Mouse (Mus musculus) embryo, embryonic 10.5 days (tissue): ENCODE results near the gene Il17rc.

Experiments used
- DNase-seq: peaks from one replicate; pipeline ENCODE4 v3.0.0-alpha.2; 2015; ENCODE audit warnings: low spot score

Il17rc gene

GRCm38 (mm10) chr6:113471297-113471936 is at the start of gene Il17rc:
TSS of gene Il17rc (plus strand) at chr6:113471427.
- peak; percentile 39 for DNase-seq

- no peak for DNase-seq
Observed at GRCm38 (mm10) chr6:113423000-113423399, 48.2 kb upstream of the Il17rc start.

GRCm38 (mm10) chr6:113424187-113424586 is 47.0 kb upstream of the Il17rc start:
- DNase-seq, result no peak

- DNase-seq, result no peak
Observed at GRCm38 (mm10) chr6:113426696-113427095, 44.5 kb upstream of the Il17rc start.

DNA sequence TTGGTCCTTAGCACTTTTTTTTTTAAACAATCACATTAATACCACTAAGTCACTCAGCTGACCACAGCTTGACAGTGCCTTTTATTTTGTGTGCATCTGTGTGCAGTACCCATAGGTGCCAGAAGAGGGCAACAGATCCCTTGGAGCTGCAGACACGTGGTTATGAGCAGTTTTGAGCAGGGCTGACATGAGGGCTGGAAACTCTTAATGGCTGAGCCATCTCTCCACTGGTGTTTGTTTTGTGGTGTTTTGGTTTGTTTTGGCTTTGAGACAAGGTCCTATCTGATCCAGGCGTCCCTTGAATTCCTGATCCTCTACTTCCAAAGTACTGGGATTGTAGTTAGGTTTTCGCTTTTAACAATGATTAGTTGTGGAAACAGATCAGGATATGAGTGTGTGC is 43.8 kb upstream of the Il17rc start:
- DNase-seq, result peak; percentile 68

- DNase-seq, result no peak
Observed at GRCm38 (mm10) chr6:113428006-113428405, 43.2 kb upstream of the Il17rc start.

- DNase-seq, result no peak
Observed at GRCm38 (mm10) chr6:113429965-113430364, 41.3 kb upstream of the Il17rc start.

- DNase-seq, result no peak
Observed at GRCm38 (mm10) chr6:113430846-113431245, 40.4 kb upstream of the Il17rc start.

- DNase-seq, result no peak
Observed at GRCm38 (mm10) chr6:113431801-113432200, 39.4 kb upstream of the Il17rc start.

DNA sequence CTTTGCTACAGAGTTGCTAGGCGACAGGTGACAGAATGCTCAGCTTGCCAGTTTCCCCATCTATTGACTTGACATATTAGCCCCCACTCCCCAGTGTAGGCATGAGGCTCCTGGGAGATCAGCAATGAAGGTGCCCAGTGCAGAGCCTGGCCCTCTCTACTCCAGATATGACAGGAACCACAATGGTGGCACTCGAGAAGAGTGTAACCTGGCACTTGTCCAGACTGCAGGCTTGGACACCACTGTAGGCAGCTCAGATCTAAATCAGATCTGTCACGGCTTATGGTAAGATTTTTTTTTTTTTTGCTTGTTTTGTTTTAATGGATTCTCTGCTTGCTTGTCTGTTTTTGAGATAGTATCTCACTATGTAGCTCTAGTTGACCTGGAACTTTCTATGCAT is 37.6 kb upstream of the Il17rc start:
- DNase-seq, result no peak

GRCm38 (mm10) chr6:113434691-113435090 is 36.5 kb upstream of the Il17rc start:
- no peak for DNase-seq

DNA sequence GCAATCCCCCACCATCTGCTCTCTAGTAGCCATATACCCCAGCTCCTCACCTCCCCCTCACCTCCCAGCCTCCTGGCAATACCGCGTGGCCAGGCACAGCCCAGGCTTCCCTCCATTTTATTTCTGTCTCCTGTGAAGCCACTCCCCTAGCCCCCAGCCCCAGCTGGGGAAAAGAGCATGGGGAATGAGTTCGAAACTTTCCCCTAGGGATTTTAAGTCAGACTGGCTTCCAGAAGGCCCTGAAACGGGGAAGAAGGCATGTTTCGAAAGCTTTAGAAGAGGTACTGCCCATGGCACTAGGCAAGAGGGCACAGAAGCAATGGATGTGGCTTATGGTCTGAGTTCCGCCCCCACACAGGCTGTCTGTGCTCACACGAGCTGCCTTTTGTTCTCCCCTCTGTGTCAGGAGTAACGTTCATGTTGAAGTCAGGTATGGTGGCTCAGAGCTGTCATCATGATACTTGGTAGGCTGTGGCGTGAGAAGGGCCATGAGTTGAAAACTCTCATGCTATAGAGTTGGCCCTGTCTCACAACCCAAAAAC is 35.5 kb upstream of the Il17rc start, which contains the start of gene Cidec:
Gene Cidec, minus strand, starts transcription at position 97 of the 542 bp plus-strand sequence.
- no peak for DNase-seq

DNA sequence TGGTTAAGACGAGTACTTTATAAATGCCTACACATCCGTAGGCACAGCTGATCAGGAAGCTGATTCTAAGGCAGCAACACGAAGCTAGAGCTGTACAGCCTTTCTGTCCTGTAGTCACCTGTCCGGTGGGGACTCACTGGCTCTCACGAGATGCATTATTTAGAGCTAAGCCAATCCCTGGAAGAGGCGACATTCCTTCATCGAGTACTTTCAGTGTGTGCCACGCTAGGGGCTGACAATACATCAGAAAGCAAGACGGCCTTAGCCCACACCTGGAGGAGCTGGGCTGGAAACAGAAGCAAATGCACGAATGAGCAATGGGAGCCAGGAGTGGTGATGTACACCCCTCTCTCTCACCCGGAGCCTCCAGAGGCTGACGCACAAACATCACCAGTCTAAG is 34.1 kb upstream of the Il17rc start:
- DNase-seq, result no peak

DNA sequence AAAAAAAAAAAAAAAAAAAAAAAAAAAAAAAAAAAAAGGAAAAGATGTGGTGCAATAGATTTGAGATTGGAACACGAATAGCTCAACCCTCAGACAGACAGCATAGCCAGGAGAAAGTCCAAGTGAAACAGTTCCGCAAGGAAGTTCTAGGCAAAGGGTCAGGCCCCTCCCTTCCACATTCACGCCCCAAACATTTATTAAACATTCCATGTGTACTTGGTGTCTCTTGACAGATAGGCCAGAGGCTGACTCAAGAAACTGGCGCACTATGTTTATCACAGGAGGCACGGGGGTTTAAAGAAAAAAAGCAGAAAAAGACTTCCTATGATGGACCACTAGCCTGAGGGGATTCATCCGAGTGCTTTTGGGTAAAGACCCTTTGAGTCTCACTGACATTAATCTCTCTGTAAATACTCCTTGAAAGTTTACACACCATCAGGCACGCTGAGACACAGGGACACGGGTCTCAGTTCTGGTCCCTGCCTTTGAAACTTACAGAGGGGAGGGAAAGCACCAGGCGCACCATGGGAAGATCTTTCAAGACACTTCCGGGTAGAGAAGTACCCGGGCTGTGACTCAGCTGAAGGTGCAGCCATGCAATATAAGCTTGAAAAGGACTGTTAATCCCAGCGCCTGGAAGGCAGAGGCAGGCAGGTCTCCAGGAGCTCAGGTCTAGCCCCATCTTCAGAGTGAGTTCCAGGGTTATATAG is 32.4 kb upstream of the Il17rc start:
- no peak for DNase-seq

GRCm38 (mm10) chr6:113440686-113441085 is 30.5 kb upstream of the Il17rc start:
- no peak for DNase-seq

DNA sequence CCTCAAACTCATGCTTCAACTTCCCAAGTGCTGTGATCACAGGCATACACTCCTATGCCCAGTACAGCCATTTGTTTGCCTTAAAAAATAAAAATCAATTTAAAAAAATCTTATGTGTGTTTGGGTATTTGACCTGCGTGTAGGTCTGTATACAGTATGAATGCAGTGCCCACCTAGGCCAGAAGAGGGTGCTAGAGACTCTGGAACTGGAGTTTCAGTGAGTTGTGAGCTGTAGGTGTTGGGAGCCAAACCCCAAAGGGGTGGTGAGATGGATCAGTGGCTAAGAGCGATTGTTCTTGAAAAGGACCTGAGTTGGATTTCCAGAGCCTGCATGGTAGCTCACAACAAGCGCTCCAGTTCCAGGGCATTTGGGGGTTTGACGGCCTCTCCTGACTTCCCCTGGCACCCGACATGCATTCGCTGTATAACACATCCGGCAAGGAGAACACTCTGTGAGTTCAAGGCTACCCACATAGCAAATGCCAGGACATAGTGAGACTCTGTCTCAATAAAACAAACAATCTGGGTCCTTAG is 30.0 kb upstream of the Il17rc start:
- peak; percentile 92 for DNase-seq

DNA sequence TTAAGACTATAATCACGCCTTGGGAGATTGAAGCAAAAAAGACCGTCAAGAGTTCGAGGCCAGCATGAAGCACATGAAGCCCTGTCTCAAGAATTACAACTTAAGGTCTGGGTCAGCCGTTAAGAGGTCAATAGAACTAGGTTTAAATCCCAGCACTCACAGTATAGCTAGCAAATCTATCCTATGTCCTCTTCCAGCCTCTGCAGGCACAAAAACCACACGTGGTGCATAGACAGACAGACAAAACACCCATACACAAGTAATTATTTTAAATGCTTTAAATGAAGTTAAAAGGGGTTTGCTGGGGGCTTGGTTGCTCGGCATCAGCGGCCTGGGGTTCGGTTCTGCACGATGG is 29.2 kb upstream of the Il17rc start:
- no peak for DNase-seq

GRCm38 (mm10) chr6:113442442-113443090 is 28.7 kb upstream of the Il17rc start, which contains the start of gene Jagn1:
TSS of gene Jagn1 (plus strand) at chr6:113442569.
- DNase-seq, result peak; percentile 99

DNA sequence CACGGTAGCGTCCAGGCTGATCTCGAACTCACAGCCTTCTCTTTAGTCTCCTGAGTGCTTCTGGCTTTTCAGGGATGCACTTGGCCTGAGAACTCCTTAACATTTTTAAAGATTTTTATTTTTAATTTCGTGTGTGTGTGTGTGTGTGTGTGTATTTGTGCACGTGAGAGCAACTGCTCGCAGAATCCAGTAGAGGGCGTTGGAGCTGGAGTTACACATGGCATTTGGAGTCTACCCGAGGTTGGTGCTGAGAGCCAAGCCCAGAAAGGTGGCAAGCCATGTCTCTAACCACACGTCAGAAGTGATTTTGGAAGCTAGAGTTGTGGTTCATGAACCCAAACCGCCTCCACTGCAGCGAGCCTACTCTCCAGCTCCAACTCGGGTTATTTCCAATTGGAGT is 28.1 kb upstream of the Il17rc start:
- peak; percentile 14 for DNase-seq

DNA sequence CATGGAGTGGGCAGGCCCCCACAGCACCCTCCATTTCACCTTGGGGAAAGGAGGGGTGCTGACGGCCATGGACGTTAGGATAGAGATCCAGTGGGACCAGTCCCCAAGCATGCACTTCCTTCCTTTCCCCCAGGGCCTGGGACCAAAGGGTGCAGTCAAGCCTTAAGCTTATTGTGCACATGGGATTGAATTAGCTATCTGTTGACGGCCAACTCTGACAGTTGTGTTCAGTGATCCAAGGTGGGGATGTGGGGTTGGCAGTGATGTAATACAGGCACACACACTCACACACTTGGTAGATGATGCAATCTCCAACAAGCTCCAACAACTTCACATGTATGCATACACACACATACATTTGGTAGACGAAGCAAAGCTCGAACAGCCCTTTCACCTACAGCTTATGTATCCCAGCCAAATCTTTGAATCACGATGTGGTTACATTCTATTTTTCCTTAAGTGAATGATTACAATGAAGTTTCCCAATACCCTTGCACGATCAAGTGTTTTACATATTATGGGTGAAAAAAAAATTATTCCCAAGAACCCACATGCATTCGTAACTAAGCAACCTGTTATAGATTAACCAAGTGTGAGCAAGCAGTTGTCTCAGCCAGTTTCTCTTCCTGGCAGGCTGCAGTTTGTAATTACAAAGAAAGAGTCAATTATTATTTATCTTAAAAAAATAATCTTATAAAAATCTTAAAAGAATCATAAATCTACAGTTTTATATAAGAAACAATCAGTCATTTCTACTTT is 26.8 kb upstream of the Il17rc start:
- no peak for DNase-seq

GRCm38 (mm10) chr6:113447639-113448038 is 23.6 kb upstream of the Il17rc start:
- DNase-seq, result no peak

- no peak for DNase-seq
Observed at GRCm38 (mm10) chr6:113451839-113452238, 19.4 kb upstream of the Il17rc start.
